Mouse (Mus musculus): ENCODE results near the gene Klhl11. TPM values are rescaled to one million over a fixed set of nuclear protein-coding genes. Genes with fewer than 3 reads are reported as not detected.

Klhl11 gene
- polyA plus RNA-seq, 1 experiment from 2014 or later = 6.9 TPM

- Histone ChIP-seq H3K4me1 (peaks cover 24% of the 10 kb centered on the region), H3K36me3 (peaks cover 100% of the 10 kb centered on the region), H3K27me3 (ENCODE audit: low read depth, poor library complexity, severe bottlenecking) (no peaks in the 10 kb centered on the region), H3K27ac (replicated peaks) (peak overlapping the region; percentile 78), H3K4me3 (no peak overlapping the region), H3K9me3 (replicated peaks) (no peaks in the 10 kb centered on the region)
- 74% methylated on average over 7 of the region's 7 CpGs for WGBS
- DNase-seq (ENCODE audit: low spot score) = no peak
Measured at GRCm38 (mm10) chr11:100500651-100501050, 28.1 kb upstream of the Klhl11 start.

- H3K9me3 ChIP-seq (replicated peaks) = no peaks in the 10 kb centered on the region
- no peak overlapping the region for H3K4me3 ChIP-seq
- H3K27ac ChIP-seq (replicated peaks) = 0 out of 2 replicates have a peak overlapping the region, but pooled peaks have one; percentile 78
- H3K27me3 ChIP-seq (ENCODE audit: low read depth, poor library complexity, severe bottlenecking) = no peaks in the 10 kb centered on the region
- peaks cover 100% of the 10 kb centered on the region for H3K36me3 ChIP-seq
- peaks cover 24% of the 10 kb centered on the region for H3K4me1 ChIP-seq
- DNase-seq (ENCODE audit: low spot score) = no peak
- WGBS = 78% methylated on average over 3 of the region's 3 CpGs
Measured at GRCm38 (mm10) chr11:100500241-100500640, 27.7 kb upstream of the Klhl11 start.

- DNase-seq (ENCODE audit: low spot score) = no peak
- Histone ChIP-seq H3K27ac (replicated peaks) (no peak overlapping the region), H3K4me3 (no peak overlapping the region), H3K36me3 (peaks cover 99% of the 10 kb centered on the region), H3K27me3 (ENCODE audit: low read depth, poor library complexity, severe bottlenecking) (no peaks in the 10 kb centered on the region), H3K9me3 (replicated peaks) (no peaks in the 10 kb centered on the region), H3K4me1 (no peaks in the 10 kb centered on the region)
- WGBS = 95% methylated on average over 12 of the region's 12 CpGs
Measured at GRCm38 (mm10) chr11:100493771-100494170, 21.2 kb upstream of the Klhl11 start.

- Histone ChIP-seq H3K36me3 (peaks cover 99% of the 10 kb centered on the region), H3K4me1 (no peaks in the 10 kb centered on the region), H3K4me3 (no peak overlapping the region), H3K9me3 (replicated peaks) (no peaks in the 10 kb centered on the region), H3K27ac (replicated peaks) (no peak overlapping the region), H3K27me3 (ENCODE audit: low read depth, poor library complexity, severe bottlenecking) (no peaks in the 10 kb centered on the region)
- DNase-seq (ENCODE audit: low spot score) = no peak
- 93% methylated on average over 6 of the region's 6 CpGs for WGBS
Measured at GRCm38 (mm10) chr11:100490951-100491350, 18.4 kb upstream of the Klhl11 start.

GRCm38 (mm10) chr11:100485801-100486538 lies 13.4 kb upstream of the Klhl11 start:
- peaks cover 100% of the 10 kb centered on the region for H3K36me3 ChIP-seq
- H3K27ac ChIP-seq (replicated peaks) = no peak overlapping the region
- WGBS = 90% methylated on average over 8 of the region's 8 CpGs
- H3K27me3 ChIP-seq (ENCODE audit: low read depth, poor library complexity, severe bottlenecking) = no peaks in the 10 kb centered on the region
- peak; percentile 25 for DNase-seq (ENCODE audit: low spot score)
- H3K4me1 ChIP-seq = no peaks in the 10 kb centered on the region
- H3K4me3 ChIP-seq = no peak overlapping the region
- H3K9me3 ChIP-seq (replicated peaks) = no peaks in the 10 kb centered on the region

- no peaks in the 10 kb centered on the region for H3K4me1 ChIP-seq
- no peak overlapping the region for H3K4me3 ChIP-seq
- H3K27me3 ChIP-seq (ENCODE audit: low read depth, poor library complexity, severe bottlenecking) = no peaks in the 10 kb centered on the region
- H3K36me3 ChIP-seq = peaks cover 100% of the 10 kb centered on the region
- WGBS = 95% methylated on average over 3 of the region's 3 CpGs
- H3K9me3 ChIP-seq (replicated peaks) = no peaks in the 10 kb centered on the region
- no peak overlapping the region for H3K27ac ChIP-seq (replicated peaks)
- no peak for DNase-seq (ENCODE audit: low spot score)
Measured at GRCm38 (mm10) chr11:100484461-100484860, 11.9 kb upstream of the Klhl11 start.

- H3K9me3 ChIP-seq (replicated peaks) = no peaks in the 10 kb centered on the region
- no peaks in the 10 kb centered on the region for H3K27me3 ChIP-seq (ENCODE audit: low read depth, poor library complexity, severe bottlenecking)
- H3K27ac ChIP-seq (replicated peaks) = no peak overlapping the region
- DNase-seq (ENCODE audit: low spot score) = no peak
- WGBS = 88% methylated on average over 7 of the region's 7 CpGs
- H3K36me3 ChIP-seq = peaks cover 86% of the 10 kb centered on the region
- no peak overlapping the region for H3K4me3 ChIP-seq
- no peaks in the 10 kb centered on the region for H3K4me1 ChIP-seq
Measured at GRCm38 (mm10) chr11:100479152-100479551, 6.6 kb upstream of the Klhl11 start.

GRCm38 (mm10) chr11:100476281-100476680 lies 3.7 kb upstream of the Klhl11 start:
- Histone ChIP-seq H3K4me3 (no peak overlapping the region), H3K36me3 (peaks cover 57% of the 10 kb centered on the region), H3K9me3 (replicated peaks) (no peaks in the 10 kb centered on the region), H3K4me1 (peaks cover 6% of the 10 kb centered on the region), H3K27me3 (ENCODE audit: low read depth, poor library complexity, severe bottlenecking) (no peaks in the 10 kb centered on the region), H3K27ac (replicated peaks) (no peak overlapping the region)
- no peak for DNase-seq (ENCODE audit: low spot score)
- 96% methylated on average over 5 of the region's 5 CpGs for WGBS

GRCm38 (mm10) chr11:100472935-100473295 lies 374 bp upstream of the Klhl11 start:
- no peaks in the 10 kb centered on the region for H3K9me3 ChIP-seq (replicated peaks)
- 0 out of 2 replicates have a peak overlapping the region, but pooled peaks have one; percentile 33 for H3K27ac ChIP-seq (replicated peaks)
- no peak for DNase-seq (ENCODE audit: low spot score)
- no peaks in the 10 kb centered on the region for H3K27me3 ChIP-seq (ENCODE audit: low read depth, poor library complexity, severe bottlenecking)
- peak overlapping the region; percentile 98 for H3K4me3 ChIP-seq
- 34% methylated on average over 5 of the region's 5 CpGs for WGBS
- H3K4me1 ChIP-seq = peaks cover 23% of the 10 kb centered on the region
- H3K36me3 ChIP-seq = peaks cover 44% of the 10 kb centered on the region

GRCm38 (mm10) chr11:100471352-100472196 lies 967 bp downstream of the Klhl11 start:
- Histone ChIP-seq H3K36me3 (peaks cover 39% of the 10 kb centered on the region), H3K27ac (replicated peaks) (peak overlapping the region; percentile 91), H3K27me3 (ENCODE audit: low read depth, poor library complexity, severe bottlenecking) (no peaks in the 10 kb centered on the region), H3K9me3 (replicated peaks) (no peaks in the 10 kb centered on the region), H3K4me3 (peak overlapping the region; percentile 98), H3K4me1 (peaks cover 23% of the 10 kb centered on the region)
- no peak for DNase-seq (ENCODE audit: low spot score)
- 7% methylated on average over 30 of the region's 30 CpGs for WGBS

GRCm38 (mm10) chr11:100465833-100466232 lies 6.7 kb downstream of the Klhl11 start:
- 90% methylated on average over 1 of the region's 1 CpGs for WGBS
- no peak for DNase-seq (ENCODE audit: low spot score)
- Histone ChIP-seq H3K4me3 (no peak overlapping the region), H3K36me3 (peaks cover 67% of the 10 kb centered on the region), H3K27ac (replicated peaks) (no peak overlapping the region), H3K9me3 (replicated peaks) (no peaks in the 10 kb centered on the region), H3K27me3 (ENCODE audit: low read depth, poor library complexity, severe bottlenecking) (no peaks in the 10 kb centered on the region), H3K4me1 (peaks cover 12% of the 10 kb centered on the region)

- Histone ChIP-seq H3K27ac (replicated peaks) (no peak overlapping the region), H3K36me3 (peaks cover 72% of the 10 kb centered on the region), H3K4me1 (peaks cover 7% of the 10 kb centered on the region), H3K9me3 (replicated peaks) (no peaks in the 10 kb centered on the region), H3K4me3 (no peak overlapping the region), H3K27me3 (ENCODE audit: low read depth, poor library complexity, severe bottlenecking) (no peaks in the 10 kb centered on the region)
- WGBS = 95% methylated on average over 1 of the region's 1 CpGs
- no peak for DNase-seq (ENCODE audit: low spot score)
Measured at GRCm38 (mm10) chr11:100465229-100465792, 7.2 kb downstream of the Klhl11 start.

GRCm38 (mm10) chr11:100462699-100463098 lies 9.8 kb downstream of the Klhl11 start:
- Histone ChIP-seq H3K4me1 (no peaks in the 10 kb centered on the region), H3K27ac (replicated peaks) (no peak overlapping the region), H3K4me3 (no peak overlapping the region), H3K36me3 (peaks cover 72% of the 10 kb centered on the region), H3K27me3 (ENCODE audit: low read depth, poor library complexity, severe bottlenecking) (no peaks in the 10 kb centered on the region), H3K9me3 (replicated peaks) (no peaks in the 10 kb centered on the region)
- no peak for DNase-seq (ENCODE audit: low spot score)
- 95% methylated on average over 10 of the region's 10 CpGs for WGBS
